Mouse (Mus musculus): ENCODE measurements at regions not wholly inside any gene's neighbourhood (a gene's known extent, or its start where the extent isn't known, plus 50 kb on each side); places are given as distances from the start of the nearest gene placed in this dataset.

DNA sequence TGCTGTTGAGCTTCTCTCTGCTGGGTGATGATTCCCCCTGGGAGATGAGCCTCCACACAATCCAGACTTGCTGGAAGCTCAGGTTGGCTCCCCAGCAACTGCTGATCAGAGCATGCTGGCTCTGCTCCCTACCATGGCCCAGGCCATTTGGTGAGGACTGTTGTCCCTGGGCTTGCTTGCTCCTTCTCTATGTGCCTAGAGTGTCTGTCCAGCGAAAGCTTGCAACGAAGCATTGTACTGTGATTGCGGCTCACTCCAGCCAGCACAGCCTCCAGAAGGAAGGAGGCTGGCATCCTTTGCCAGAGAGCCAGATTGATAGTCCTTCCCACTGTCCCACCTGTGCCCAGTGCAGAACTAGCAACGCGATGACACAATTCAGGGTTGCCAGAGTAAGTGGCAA, 295.1 kb upstream of the Npvf start:
- ATAC-seq (ENCODE audit: low read depth): no peak
- Histone ChIP-seq H3K9ac (replicated peaks; ENCODE audit: low read depth, low read length) (no peak overlapping the region), H3K36me3 (ENCODE audit: control insufficient read depth, insufficient read depth, low read length) (no peaks in the 10 kb centered on the region), H3K27ac (ENCODE audit: low read depth, low read length) (peak overlapping the region; percentile 45), H3K4me3 (ENCODE audit: low read depth, low read length) (no peak overlapping the region), H3K4me2 (ENCODE audit: low read depth, low read length) (no peak overlapping the region), H3K27me3 (ENCODE audit: control insufficient read depth, insufficient read depth, low read length) (no peaks in the 10 kb centered on the region), H3K9me3 (ENCODE audit: control insufficient read depth, low read length) (no peaks in the 10 kb centered on the region), H3K4me1 (ENCODE audit: control insufficient read depth, insufficient read depth, low read length) (0 out of 2 replicates have a peak, but pooled peaks cover 2% of the 10 kb centered on the region)
- 77% methylated on average over 5 of the region's 5 CpGs for WGBS

DNA sequence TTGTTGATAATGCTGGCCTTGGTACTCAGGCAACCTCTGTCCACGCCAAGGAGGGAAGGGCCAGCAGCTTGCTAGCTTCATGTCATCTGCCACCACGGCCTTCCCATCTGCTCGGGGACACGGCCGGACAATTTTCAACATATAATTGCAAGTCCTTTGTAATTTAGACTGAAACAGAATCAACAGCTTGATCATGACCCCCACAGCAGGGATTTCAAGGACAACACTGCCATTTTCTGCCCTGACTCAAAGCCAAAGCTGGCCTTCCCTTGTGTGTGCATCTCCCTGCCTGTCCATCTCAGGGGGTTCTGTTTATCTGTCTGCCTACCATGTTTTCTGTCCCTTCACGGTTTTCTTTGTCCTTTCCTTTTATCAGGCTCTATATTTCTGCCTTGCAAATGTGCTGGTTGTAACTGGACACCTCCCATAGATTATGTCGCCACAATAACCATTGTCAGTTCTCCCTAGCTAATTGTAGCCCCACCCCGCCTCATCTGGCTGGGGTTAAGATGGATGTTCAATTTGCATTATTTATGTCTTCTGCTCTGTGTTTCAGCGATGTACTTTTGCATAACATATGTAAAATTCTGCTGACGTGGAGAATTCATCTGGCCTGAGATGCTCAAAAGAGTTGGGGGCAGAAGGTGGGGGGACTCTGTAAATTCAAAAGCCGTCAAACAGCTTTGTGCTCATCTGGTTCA, 295.8 kb upstream of the Npvf start:
- 21% methylated on average over 11 of the region's 11 CpGs for WGBS
- Histone ChIP-seq H3K4me2 (ENCODE audit: low read depth, low read length) (no peak overlapping the region), H3K9me3 (ENCODE audit: control insufficient read depth, low read length) (no peaks in the 10 kb centered on the region), H3K4me1 (ENCODE audit: control insufficient read depth, insufficient read depth, low read length) (0 out of 2 replicates have a peak, but pooled peaks cover 2% of the 10 kb centered on the region), H3K27me3 (ENCODE audit: control insufficient read depth, insufficient read depth, low read length) (no peaks in the 10 kb centered on the region), H3K27ac (ENCODE audit: low read depth, low read length) (peak overlapping the region; percentile 45), H3K36me3 (ENCODE audit: control insufficient read depth, insufficient read depth, low read length) (no peaks in the 10 kb centered on the region), H3K9ac (replicated peaks; ENCODE audit: low read depth, low read length) (no peak overlapping the region), H3K4me3 (ENCODE audit: low read depth, low read length) (no peak overlapping the region)
- ATAC-seq (ENCODE audit: low read depth): no peak

DNA sequence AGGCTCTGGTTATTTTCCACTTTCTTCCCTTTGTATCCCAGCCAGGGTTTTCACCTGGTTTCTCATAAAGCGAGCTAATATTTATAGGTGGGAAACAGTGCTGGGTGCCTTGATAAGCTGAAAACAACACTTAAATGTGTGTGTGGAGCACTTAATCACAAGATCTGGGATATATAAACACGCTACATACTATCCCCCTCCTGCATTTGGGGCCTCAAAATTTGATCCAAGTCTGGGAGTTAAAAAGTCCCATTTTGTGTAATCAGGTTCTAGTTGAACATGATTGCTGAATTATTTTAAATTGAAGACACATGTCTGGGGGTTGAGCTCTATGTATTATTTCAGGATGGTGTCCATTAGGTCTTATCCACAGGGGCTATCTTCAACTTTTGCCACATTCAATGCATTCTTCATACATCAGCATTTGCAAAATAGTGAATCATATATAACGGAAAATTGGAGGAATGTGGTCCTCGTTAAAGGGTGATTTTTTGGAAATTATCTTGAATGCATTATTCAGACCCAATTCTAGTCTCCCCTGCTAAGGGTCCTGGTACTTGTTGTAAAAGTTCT, 303.2 kb upstream of the Npvf start:
- H3K4me3 ChIP-seq (ENCODE audit: low read depth, low read length): no peak overlapping the region
- H3K27ac ChIP-seq (ENCODE audit: low read depth, low read length): no peak overlapping the region
- H3K4me2 ChIP-seq (ENCODE audit: low read depth, low read length): no peak overlapping the region
- H3K9me3 ChIP-seq (ENCODE audit: control insufficient read depth, low read length): no peaks in the 10 kb centered on the region
- H3K36me3 ChIP-seq (ENCODE audit: control insufficient read depth, insufficient read depth, low read length): no peaks in the 10 kb centered on the region
- H3K4me1 ChIP-seq (ENCODE audit: control insufficient read depth, insufficient read depth, low read length): no peaks in the 10 kb centered on the region
- H3K9ac ChIP-seq (replicated peaks; ENCODE audit: low read depth, low read length): no peak overlapping the region
- WGBS: 94% methylated on average over 4 of the region's 4 CpGs
- H3K27me3 ChIP-seq (ENCODE audit: control insufficient read depth, insufficient read depth, low read length): no peaks in the 10 kb centered on the region
- no peak for ATAC-seq (ENCODE audit: low read depth)

DNA sequence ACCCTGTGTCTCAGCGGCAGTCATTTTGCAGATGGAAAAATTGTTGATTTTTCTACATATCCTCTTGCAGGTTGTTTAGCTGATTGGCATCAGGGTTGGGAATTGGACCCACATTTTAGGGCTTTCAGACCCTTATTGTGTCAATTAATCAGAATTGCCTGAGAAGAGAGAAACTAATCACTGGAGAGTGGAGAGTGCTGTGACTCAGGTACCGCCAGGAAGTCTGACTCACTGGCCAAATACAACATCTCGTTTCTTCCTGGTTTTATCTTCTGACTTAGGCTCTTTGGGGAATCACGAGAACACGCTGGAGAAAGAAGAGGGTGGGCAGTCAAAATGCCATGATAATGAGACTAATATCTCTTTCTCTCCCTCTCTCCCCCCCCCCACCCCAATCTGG, 306.1 kb upstream of the Npvf start:
- no peak overlapping the region for H3K4me3 ChIP-seq (ENCODE audit: low read depth, low read length)
- no peaks in the 10 kb centered on the region for H3K36me3 ChIP-seq (ENCODE audit: control insufficient read depth, insufficient read depth, low read length)
- H3K4me2 ChIP-seq (ENCODE audit: low read depth, low read length): no peak overlapping the region
- no peak overlapping the region for H3K27ac ChIP-seq (ENCODE audit: low read depth, low read length)
- H3K9ac ChIP-seq (replicated peaks; ENCODE audit: low read depth, low read length): no peak overlapping the region
- no peaks in the 10 kb centered on the region for H3K4me1 ChIP-seq (ENCODE audit: control insufficient read depth, insufficient read depth, low read length)
- no peak for ATAC-seq (ENCODE audit: low read depth)
- H3K27me3 ChIP-seq (ENCODE audit: control insufficient read depth, insufficient read depth, low read length): no peaks in the 10 kb centered on the region
- no peaks in the 10 kb centered on the region for H3K9me3 ChIP-seq (ENCODE audit: control insufficient read depth, low read length)
- 66% methylated on average over 5 of the region's 5 CpGs for WGBS

DNA sequence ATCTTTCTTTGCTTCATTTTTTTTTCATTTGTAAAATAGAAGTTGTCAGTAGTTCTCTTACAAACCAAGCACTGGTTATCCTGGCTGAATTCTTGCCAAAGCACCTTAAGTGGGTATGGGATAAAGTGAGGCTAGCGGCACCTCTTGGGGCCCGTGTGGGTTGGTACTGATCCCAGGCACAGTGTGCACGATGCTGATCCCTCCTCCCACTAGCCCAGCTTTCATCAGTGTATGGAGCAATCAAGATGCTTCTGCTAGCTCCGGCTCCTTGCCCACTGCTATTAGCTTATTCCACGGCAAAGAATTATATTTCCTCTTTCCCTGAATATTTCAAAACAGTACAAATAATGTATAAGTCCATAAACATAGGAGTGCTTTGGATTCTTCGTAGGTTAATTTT, 307.4 kb upstream of the Npvf start:
- no peaks in the 10 kb centered on the region for H3K36me3 ChIP-seq (ENCODE audit: control insufficient read depth, insufficient read depth, low read length)
- no peak overlapping the region for H3K4me2 ChIP-seq (ENCODE audit: low read depth, low read length)
- no peaks in the 10 kb centered on the region for H3K9me3 ChIP-seq (ENCODE audit: control insufficient read depth, low read length)
- no peaks in the 10 kb centered on the region for H3K4me1 ChIP-seq (ENCODE audit: control insufficient read depth, insufficient read depth, low read length)
- no peak overlapping the region for H3K9ac ChIP-seq (replicated peaks; ENCODE audit: low read depth, low read length)
- no peak overlapping the region for H3K4me3 ChIP-seq (ENCODE audit: low read depth, low read length)
- no peak overlapping the region for H3K27ac ChIP-seq (ENCODE audit: low read depth, low read length)
- no peak for ATAC-seq (ENCODE audit: low read depth)
- no peaks in the 10 kb centered on the region for H3K27me3 ChIP-seq (ENCODE audit: control insufficient read depth, insufficient read depth, low read length)
- 76% methylated on average over 6 of the region's 6 CpGs for WGBS

DNA sequence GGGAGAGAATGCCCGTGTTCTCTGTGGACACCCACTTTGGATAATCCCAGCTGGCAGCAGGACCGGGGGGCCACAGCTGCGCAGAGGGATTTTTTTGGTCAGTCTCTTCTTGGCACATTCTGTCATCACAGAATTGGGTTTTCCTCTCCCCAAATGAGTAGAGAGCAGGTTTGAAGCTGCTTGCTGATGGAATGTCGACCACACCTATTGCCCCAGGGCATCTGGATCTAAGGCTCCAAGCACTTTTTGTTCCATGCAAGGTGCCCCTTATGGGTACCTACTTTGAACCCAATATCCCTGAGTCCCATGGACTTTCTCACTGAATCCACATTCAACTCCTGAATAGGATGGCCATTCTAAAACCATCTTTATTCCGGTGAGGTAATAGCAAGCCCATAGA, 314.3 kb upstream of the Npvf start:
- H3K27me3 ChIP-seq (ENCODE audit: control insufficient read depth, insufficient read depth, low read length): no peaks in the 10 kb centered on the region
- no peak overlapping the region for H3K9ac ChIP-seq (replicated peaks; ENCODE audit: low read depth, low read length)
- no peaks in the 10 kb centered on the region for H3K9me3 ChIP-seq (ENCODE audit: control insufficient read depth, low read length)
- no peak for ATAC-seq (ENCODE audit: low read depth)
- H3K4me1 ChIP-seq (ENCODE audit: control insufficient read depth, insufficient read depth, low read length): no peaks in the 10 kb centered on the region
- 95% methylated on average over 5 of the region's 5 CpGs for WGBS
- no peak overlapping the region for H3K27ac ChIP-seq (ENCODE audit: low read depth, low read length)
- no peak overlapping the region for H3K4me2 ChIP-seq (ENCODE audit: low read depth, low read length)
- H3K36me3 ChIP-seq (ENCODE audit: control insufficient read depth, insufficient read depth, low read length): no peaks in the 10 kb centered on the region
- H3K4me3 ChIP-seq (ENCODE audit: low read depth, low read length): no peak overlapping the region

DNA sequence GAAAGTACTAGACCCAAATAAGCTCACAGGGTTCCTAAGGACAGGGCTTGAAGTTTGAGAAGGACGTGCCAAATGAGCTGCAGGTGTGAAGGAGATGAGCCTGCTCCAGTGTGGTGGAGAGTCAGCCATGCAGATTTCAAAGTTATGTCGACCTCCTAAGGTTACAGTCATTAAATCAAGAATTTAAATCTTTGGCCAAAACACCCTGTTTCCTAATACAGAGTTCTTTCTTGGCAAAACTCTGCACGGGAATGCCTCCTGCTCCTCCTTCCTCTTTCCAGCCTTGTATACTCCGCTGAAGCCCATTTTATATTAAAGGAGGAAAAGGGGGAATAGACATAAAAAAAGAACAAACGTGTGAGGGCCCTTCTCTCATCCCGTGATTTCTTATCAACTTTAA, 315.1 kb upstream of the Npvf start:
- Histone ChIP-seq H3K9me3 (ENCODE audit: control insufficient read depth, low read length) (no peaks in the 10 kb centered on the region), H3K4me3 (ENCODE audit: low read depth, low read length) (no peak overlapping the region), H3K4me2 (ENCODE audit: low read depth, low read length) (no peak overlapping the region), H3K27ac (ENCODE audit: low read depth, low read length) (no peak overlapping the region), H3K27me3 (ENCODE audit: control insufficient read depth, insufficient read depth, low read length) (no peaks in the 10 kb centered on the region), H3K36me3 (ENCODE audit: control insufficient read depth, insufficient read depth, low read length) (no peaks in the 10 kb centered on the region), H3K9ac (replicated peaks; ENCODE audit: low read depth, low read length) (no peak overlapping the region), H3K4me1 (ENCODE audit: control insufficient read depth, insufficient read depth, low read length) (no peaks in the 10 kb centered on the region)
- ATAC-seq (ENCODE audit: low read depth): no peak
- 58% methylated on average over 6 of the region's 6 CpGs for WGBS

DNA sequence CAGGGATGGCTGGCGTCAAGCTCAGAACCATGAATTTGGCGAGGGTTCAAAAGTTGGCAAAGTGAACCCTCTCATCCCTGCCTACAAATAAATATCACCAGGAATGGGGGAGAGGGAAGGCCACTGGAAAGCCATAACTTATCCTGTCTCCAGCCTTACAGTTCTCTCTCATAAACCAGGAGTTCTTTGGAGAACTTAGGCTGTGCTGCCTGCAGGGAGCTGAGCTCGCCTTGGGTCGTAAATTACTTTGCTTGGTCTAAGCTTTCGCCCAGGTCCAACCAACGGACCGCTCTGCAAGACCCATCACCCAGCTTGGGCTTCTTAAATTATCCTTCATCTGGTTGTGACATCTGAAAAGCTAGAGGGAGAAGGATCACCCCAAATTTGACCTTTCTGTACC, 315.8 kb upstream of the Npvf start:
- Histone ChIP-seq H3K27ac (ENCODE audit: low read depth, low read length) (no peak overlapping the region), H3K27me3 (ENCODE audit: control insufficient read depth, insufficient read depth, low read length) (no peaks in the 10 kb centered on the region), H3K4me1 (ENCODE audit: control insufficient read depth, insufficient read depth, low read length) (no peaks in the 10 kb centered on the region), H3K36me3 (ENCODE audit: control insufficient read depth, insufficient read depth, low read length) (no peaks in the 10 kb centered on the region), H3K9ac (replicated peaks; ENCODE audit: low read depth, low read length) (no peak overlapping the region), H3K4me3 (ENCODE audit: low read depth, low read length) (no peak overlapping the region), H3K9me3 (ENCODE audit: control insufficient read depth, low read length) (no peaks in the 10 kb centered on the region), H3K4me2 (ENCODE audit: low read depth, low read length) (no peak overlapping the region)
- 30% methylated on average over 7 of the region's 7 CpGs for WGBS
- peak; percentile 41; the same call in 1 of the 2 replicates for ATAC-seq (ENCODE audit: low read depth)

DNA sequence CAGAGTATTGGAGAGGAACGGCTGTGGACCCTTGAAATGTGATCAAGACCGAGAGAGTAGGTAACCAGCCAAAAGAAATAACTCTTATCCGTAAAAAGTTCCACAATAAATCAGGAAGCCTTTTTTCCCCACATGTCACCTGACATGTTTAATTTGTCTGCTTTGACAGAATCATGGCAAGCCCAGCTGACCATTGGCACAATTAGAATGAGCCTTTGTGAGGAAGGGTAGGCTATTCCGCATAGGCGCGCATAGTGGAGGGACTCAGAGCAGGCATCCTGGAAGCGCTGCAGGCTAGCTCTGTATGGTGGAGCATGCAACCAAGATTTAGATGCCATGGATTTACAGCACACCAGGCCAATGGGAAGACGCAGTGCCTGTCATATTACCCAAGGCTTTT, 316.5 kb upstream of the Npvf start:
- Histone ChIP-seq H3K9ac (replicated peaks; ENCODE audit: low read depth, low read length) (no peak overlapping the region), H3K4me1 (ENCODE audit: control insufficient read depth, insufficient read depth, low read length) (no peaks in the 10 kb centered on the region), H3K36me3 (ENCODE audit: control insufficient read depth, insufficient read depth, low read length) (no peaks in the 10 kb centered on the region), H3K4me2 (ENCODE audit: low read depth, low read length) (no peak overlapping the region), H3K4me3 (ENCODE audit: low read depth, low read length) (no peak overlapping the region), H3K27me3 (ENCODE audit: control insufficient read depth, insufficient read depth, low read length) (no peaks in the 10 kb centered on the region), H3K9me3 (ENCODE audit: control insufficient read depth, low read length) (no peaks in the 10 kb centered on the region), H3K27ac (ENCODE audit: low read depth, low read length) (no peak overlapping the region)
- WGBS: 45% methylated on average over 8 of the region's 8 CpGs
- peak; percentile 79 for ATAC-seq (ENCODE audit: low read depth)
